Mouse (Mus musculus) heart, postnatal 0 days (tissue): ENCODE measurements around the gene Tshz2.

ENCODE experiments used
- CTCF ChIP-seq: IDR thresholded peaks from 2 replicates; pipeline ENCODE4 v1.5.1; 2016; ENCODE audit warnings: antibody characterized with exemption, control low read depth, low read depth
- EP300 ChIP-seq: IDR thresholded peaks from 2 replicates; pipeline ENCODE4 v1.6.1; 2016; ENCODE audit warnings: antibody characterized with exemption, low read depth

DNA sequence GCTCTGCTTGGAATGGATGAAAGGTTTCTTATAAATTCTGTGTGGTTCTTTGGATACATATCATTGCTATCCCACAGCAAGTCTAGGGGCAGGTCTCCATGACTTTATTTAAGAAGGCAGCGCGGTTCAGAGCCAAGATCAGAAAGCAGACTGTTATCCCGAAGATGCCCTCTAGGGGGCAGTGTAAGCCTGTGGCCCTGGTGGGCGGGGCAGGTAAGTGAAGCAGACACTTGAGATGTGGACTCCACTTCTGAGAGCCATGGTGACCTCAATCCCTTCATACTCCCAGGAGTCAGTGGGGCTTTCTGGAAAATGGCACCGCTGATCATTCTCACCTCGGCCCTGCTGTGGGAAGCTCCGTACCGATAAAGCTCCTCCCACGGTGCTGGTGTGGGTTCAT is 422.6 kb downstream of the Tshz2 start:
- TF ChIP-seq CTCF (peak; percentile 62), EP300 (no peak)
